Mouse (Mus musculus) frontal cortex, postnatal 25 days (tissue): Measurements from ENCODE around the gene Npr2.

ENCODE experiments used
- DNase-seq, 2 experiments: peaks; one replicate each; pipeline ENCODE4 v3.0.0; 2022; ENCODE audit warnings: low spot score in 2 of 2

Gene Npr2

GRCm38 (mm10) chr4:43629106-43629817, 2.5 kb upstream of the Npr2 start:
- DNase-seq = no peak

GRCm38 (mm10) chr4:43630030-43630581, 1.6 kb upstream of the Npr2 start:
- DNase-seq = peak; percentile 58 to 80

- no peak for DNase-seq
These were observed 1.1 kb upstream of the Npr2 start for GRCm38 (mm10) chr4:43630671-43631045.

DNA sequence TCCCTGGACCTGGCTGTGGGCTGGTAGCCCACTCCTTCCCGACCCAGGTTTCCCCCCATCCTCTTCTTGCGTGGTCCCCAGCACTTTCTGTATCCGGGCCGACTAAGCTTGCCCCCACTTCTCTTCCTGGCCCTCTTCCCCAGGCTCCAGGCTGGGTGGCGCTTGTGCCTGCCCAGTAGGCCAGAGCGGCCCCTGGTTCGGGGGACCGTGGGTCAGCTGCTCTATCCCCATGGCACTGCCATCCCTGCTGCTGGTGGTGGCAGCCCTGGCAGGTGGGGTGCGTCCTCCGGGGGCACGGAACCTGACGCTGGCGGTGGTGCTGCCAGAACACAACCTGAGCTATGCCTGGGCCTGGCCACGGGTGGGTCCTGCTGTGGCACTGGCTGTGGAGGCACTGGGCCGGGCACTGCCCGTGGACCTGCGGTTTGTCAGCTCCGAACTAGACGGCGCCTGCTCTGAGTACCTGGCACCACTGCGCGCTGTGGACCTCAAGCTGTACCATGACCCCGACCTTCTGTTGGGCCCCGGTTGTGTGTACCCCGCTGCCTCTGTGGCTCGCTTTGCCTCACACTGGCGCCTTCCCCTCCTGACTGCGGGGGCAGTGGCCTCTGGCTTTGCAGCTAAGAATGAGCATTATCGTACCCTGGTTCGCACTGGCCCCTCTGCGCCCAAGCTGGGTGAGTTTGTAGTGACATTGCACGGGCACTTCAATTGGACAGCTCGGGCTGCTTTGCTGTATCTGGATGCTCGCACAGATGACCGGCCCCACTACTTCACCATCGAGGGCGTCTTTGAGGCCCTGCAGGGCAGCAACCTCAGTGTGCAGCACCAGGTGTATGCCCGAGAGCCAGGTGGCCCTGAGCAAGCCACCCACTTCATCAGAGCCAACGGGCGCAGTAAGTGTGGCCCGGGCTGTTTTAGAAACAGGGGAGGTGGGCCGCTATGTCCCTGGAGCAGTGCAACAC, 503 bp downstream of the Npr2 start:
- DNase-seq = no peak

- DNase-seq = no peak
These were observed 1.6 kb downstream of the Npr2 start for GRCm38 (mm10) chr4:43633296-43633695.

DNA sequence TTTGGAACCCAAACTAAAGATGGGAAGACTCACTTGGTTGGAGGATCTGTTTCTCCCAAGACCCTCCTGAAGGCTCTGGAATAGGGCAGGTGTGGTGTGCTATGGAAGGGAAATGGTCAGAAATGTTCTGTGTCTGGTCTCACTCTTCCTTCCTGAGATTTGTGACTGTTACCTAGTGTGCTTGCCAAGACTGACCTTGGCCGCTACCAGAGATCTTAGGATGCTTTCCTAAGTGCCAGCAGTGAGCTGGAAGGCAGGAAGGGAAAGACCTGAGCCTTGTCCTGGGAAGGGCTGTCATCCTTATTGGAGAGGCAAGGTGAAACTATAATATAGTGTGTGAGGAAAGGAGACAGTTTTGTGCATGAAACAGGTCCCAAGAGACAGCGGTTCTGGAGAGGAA, 2.0 kb downstream of the Npr2 start:
- no peak for DNase-seq

DNA sequence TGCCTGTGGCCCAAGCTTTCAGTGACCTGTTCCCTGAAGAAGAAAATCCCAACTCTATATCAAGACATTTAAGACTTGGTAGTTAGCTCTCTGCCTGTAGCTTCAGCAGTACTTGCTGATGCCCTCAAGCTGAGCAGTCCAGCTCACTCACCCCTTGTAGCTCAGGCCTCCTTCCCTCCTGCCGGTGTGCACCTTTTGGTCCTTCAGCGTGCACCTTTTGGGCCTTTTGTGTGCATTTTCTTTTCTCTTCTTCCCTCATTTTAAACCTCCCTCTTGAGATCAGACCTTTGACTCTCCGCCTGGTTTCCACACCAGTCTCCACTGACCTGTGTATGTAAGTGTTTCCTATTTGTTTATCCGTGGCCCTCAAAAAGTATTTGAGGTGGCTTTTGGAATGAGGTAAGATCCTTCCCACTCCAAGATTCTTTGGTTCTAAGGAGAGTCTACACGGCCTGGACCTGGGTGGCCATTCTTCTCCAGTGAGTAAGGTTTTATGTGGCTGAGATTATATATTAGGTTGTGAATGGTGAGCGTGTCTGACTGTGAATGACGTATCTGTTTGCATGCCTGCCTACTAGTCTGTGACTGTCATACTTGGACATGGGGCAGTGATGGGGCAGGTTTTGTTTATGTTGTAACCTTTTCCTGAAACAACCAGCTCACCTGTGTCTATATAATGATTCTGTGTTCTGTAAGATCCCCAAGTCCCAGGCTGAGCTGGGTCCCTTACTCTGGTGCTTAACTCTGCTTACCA, 3.1 kb downstream of the Npr2 start:
- no peak for DNase-seq

- DNase-seq = no peak
These were observed 5.0 kb downstream of the Npr2 start for GRCm38 (mm10) chr4:43636751-43637150.

DNA sequence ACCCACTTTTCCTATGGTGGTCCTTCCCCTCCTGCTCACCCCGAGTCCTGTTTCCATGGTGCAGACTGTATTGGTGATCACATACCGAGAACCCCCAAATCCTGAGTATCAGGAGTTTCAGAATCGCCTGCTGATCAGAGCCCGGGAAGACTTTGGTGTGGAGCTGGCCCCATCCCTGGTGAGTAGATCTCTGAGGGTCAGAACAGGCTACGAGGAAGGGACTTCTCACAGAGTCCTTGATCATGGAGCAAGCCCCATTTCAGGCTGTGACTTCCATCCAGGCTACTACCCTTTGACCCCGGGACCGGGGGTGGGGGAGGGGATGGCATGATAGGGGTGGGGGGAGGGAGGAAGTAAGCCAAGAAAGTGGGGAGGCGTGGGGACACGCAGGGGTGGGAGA, 8.3 kb downstream of the Npr2 start:
- no peak for DNase-seq

DNA sequence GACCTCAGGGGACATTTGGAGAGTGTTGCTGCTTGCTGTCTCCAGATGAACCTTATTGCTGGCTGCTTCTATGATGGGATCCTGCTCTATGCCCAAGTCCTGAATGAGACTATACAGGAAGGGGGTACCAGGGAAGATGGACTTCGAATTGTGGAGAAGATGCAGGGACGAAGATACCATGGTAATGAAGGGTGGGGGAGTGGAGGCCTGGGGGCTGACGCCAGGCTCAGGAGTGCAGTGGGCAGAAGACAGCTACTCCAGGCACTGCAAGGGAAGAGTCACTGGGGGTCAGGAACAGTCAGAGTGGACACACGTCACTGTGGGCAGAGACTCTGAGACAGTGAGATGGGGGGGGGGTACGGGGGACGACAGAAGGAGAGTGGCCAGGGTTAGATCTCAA, 8.8 kb downstream of the Npr2 start:
- no peak for DNase-seq

DNA sequence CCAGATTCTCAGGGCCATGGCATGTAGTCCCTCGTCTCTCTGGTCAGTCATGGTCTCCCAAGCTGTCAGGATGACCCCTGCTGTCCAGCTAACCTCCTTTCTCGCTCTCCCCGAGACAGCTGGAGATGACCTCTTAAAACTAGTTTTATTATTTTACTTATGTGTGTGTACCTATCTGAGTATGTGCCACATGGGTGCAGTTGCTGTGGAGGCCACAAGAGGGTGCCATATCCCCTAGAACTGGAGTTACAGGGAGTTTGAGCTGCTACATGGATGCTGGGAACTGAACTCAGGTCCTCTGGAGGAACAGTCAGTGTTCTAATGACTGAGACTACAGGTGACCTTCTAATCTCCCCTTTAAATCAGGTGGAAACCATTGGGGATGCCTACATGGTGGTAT, 18.0 kb downstream of the Npr2 start:
- DNase-seq = no peak

DNA sequence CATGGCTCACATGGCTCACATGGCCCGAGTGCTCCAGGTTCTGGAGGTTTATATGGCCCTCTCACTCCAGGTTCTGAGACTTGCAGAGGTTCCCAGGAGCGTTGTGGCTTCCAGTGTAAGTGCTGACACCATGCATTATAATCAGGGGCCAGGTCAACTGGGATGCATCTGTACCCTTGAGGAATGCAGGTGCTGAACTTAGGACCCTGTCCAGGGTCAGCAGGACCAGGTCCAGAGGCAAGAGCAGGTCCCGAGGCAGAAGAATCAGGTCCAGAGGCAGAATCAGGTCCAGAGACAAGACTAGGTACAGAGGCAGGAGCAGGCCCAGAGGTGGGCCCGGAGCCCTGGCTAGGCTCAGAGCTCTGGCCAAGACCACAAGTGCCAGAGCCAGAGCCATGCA, 21.0 kb downstream of the Npr2 start:
- no peak for DNase-seq

- DNase-seq = no peak
These were observed 21.7 kb downstream of the Npr2 start, which contains the start of gene Spag8 for GRCm38 (mm10) chr4:43653161-43654015. Gene Spag8, minus strand, starts transcription at chr4:43653594.

GRCm38 (mm10) chr4:43655656-43656338, 24.1 kb downstream of the Npr2 start:
- DNase-seq = no peak

- peak; percentile 82 to 92 for DNase-seq
These were observed 24.8 kb downstream of the Npr2 start, which contains the start of gene Hint2 for GRCm38 (mm10) chr4:43656339-43657109. Gene Hint2, minus strand, starts transcription at chr4:43656466.

- DNase-seq = no peak
These were observed 25.4 kb downstream of the Npr2 start for GRCm38 (mm10) chr4:43657146-43657545.

DNA sequence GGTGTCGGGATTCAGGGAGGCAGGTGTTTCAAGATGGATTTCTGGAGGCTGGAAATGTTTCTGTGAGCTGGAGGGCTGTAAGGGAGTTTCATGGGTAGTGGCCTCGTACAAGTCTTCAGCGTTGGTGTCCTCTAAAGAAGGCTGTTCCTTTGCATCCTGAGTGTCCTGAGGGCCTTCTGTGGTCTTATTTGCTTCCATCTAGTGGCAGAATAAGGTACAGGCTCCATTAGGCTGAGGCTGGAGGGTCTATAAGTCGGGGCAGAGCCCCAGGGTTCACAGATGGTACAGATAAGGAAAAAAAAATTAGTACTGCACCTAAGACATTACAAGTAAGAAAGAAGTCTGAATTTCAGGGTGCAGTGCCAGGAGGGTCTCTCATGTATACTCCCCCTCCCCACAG, 34.7 kb downstream of the Npr2 start:
- DNase-seq = no peak

DNA sequence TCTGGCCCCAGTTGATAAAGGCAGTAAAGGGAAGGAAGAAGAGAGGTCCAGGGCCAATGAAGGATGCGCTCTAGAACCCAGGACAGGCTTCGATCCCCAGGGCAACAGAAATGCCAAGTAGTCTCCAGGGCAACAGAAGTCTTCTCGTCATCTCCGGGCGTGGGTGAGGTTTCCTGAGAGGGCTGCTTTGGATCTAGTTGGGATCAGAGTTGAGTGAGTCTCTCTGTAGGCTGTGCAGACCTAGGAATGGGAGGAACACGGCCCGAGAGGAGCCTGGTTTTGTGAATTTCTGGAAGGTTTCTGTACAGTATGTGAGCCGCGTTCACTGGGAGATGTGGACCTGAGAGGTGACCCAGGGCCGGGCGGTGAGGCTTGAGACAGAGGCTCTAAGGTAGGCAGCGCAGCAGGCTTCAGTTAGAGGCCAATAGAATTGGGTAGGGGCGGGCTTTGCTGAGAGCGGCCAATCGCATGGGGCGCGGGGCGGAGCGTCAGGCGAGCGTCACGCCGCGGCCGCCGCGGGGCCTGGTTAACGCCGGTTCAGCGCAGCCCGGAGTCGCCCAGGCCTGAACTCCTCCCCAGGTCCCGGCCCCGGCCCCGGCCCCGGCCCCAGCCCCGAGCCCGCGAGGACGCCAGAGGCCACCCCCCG, 37.2 kb downstream of the Npr2 start, which contains the start of the genes Tmem8b and Fam221b:
TSS of gene Tmem8b (plus strand) at position 190 of the 646 bp plus-strand sequence.
TSS of gene Fam221b (minus strand) at position 364 of the 646 bp plus-strand sequence.
- peak; percentile 78 to 81 for DNase-seq

GRCm38 (mm10) chr4:43669428-43669794, 37.7 kb downstream of the Npr2 start:
- no peak for DNase-seq
